Mouse (Mus musculus) forebrain, embryonic 15.5 days (tissue): Measurements from ENCODE around the gene Gm13420. TPM values are rescaled to one million over a fixed set of nuclear protein-coding genes. Genes with fewer than 3 reads are reported as not detected.

Source experiments
- ATAC-seq: fragments of 200-750 bp; cut with Nextera tagmentation; replicated peaks from 2 replicates; pipeline ENCODE4 v1.8.0; 2017; ENCODE audit warnings: mild to moderate bottlenecking, moderate TSS enrichment, moderate library complexity
- H3K27ac ChIP-seq: fragments of 300-500 bp; sonication (generic); replicated peaks from 2 replicates; pipeline ENCODE4 v1.5.1; 2015; ENCODE audit warnings: mild to moderate bottlenecking, inconsistent platforms
- H3K27me3 ChIP-seq: fragments of 300-500 bp; sonication (generic); 2 replicates; pipeline ENCODE4 v1.6.1; 2015; ENCODE audit warnings: inconsistent platforms
- H3K36me3 ChIP-seq: fragments of 300-500 bp; sonication (generic); 2 replicates; pipeline ENCODE4 v1.6.1; 2015; ENCODE audit warnings: mild to moderate bottlenecking, inconsistent platforms
- H3K4me1 ChIP-seq: fragments of 300-500 bp; sonication (generic); 2 replicates; pipeline ENCODE4 v1.6.1; 2015; ENCODE audit warnings: inconsistent platforms
- H3K4me2 ChIP-seq: fragments of 300-500 bp; sonication (generic); replicated peaks from 2 replicates; pipeline ENCODE4 v1.6.1; 2015; ENCODE audit warnings: mild to moderate bottlenecking, inconsistent platforms
- H3K4me3 ChIP-seq: fragments of 300-500 bp; sonication (generic); 2 replicates; pipeline ENCODE4 v1.5.1; 2015; ENCODE audit warnings: mild to moderate bottlenecking, inconsistent platforms
- H3K9ac ChIP-seq: fragments of 300-500 bp; sonication (generic); replicated peaks from 2 replicates; pipeline ENCODE4 v1.6.1; 2015; ENCODE audit warnings: mild to moderate bottlenecking, inconsistent platforms
- H3K9me3 ChIP-seq: fragments of 300-500 bp; sonication (generic); 2 replicates; pipeline ENCODE4 v1.6.1; 2016; ENCODE audit warnings: inconsistent platforms
- WGBS: fragments of 180-500 bp; shearing (Covaris S2); methylation state at CpG from one replicate; pipeline ENCODE4 v1.1.7; 2015; ENCODE audit warnings: mixed read lengths; 5-methylcytosine and 5-hydroxymethylcytosine counted together
- polyA plus RNA-seq: library from polyadenylated mRNA; unstranded; fragments of >200 nt; fragmentation: Nextera tagmentation; extraction: Ambion mirVana; gene quantifications from 2 replicates; pipeline ENCODE4 v1.2.1, GENCODE M21; 2015

The Gm13420 gene
- polyA plus RNA-seq, 1 experiment from 2014 or later, result not detected

DNA sequence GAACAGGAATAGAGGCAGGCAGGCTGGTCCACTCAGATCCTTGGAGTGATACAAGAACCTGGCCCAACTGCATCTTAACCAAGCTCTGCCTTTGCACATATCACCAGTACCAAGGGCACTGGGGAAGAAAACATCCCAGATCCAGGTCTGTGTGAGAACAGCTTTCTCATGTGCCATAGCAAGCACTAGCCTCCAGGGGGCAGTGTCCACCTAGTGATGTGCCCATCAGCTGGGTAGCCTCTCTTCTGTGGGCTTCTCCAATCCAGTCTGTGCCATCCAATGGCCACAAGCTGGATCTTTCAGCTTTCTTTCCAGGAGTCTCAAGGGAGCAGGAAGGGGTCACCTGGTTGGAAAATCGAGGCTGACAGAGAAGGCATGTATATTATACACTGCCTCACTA lies 13.3 kb upstream of the Gm13420 start:
- Histone ChIP-seq H3K4me1 (no peaks in the 10 kb centered on the region), H3K27ac (no peak overlapping the region), H3K36me3 (no peaks in the 10 kb centered on the region), H3K4me3 (no peak overlapping the region), H3K4me2 (no peak overlapping the region), H3K9ac (no peak overlapping the region), H3K27me3 (no peaks in the 10 kb centered on the region), H3K9me3 (no peaks in the 10 kb centered on the region)
- WGBS, result 4% methylated on average over 1 of the region's 1 CpGs
- ATAC-seq, result 0 out of 2 replicates have a peak, but pooled peaks have one; percentile 48

- Histone ChIP-seq H3K27ac (no peak overlapping the region), H3K4me1 (no peaks in the 10 kb centered on the region), H3K36me3 (no peaks in the 10 kb centered on the region), H3K9ac (no peak overlapping the region), H3K4me2 (no peak overlapping the region), H3K27me3 (peaks cover 25% of the 10 kb centered on the region), H3K9me3 (peaks cover 3% of the 10 kb centered on the region; the same call in 1 of the 2 replicates), H3K4me3 (no peak overlapping the region)
- ATAC-seq, result no peak
Observed at GRCm38 (mm10) chr2:29755693-29756092, 4.2 kb upstream of the Gm13420 start.

DNA sequence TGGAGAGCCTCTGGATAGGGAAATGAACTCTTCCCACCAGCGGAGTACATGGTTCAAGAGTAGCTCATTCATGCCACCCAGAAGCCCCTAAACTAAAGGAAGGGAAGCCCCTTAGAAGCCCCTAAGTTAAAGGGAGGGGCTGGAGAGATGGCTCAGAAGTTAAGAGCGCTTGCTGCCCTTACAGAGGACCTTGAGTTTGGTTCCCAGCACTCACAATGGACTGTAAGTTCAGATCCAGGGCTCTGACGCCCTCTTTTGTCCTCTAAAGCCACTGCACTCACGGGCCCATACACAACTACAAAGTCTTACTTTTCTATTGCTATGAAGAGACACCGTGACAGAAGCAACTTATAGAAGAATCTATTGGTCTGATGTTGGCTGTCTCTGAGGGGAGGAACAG lies 912 bp upstream of the Gm13420 start:
- 84% methylated on average over 5 of the region's 5 CpGs for WGBS
- H3K27ac ChIP-seq, result no peak overlapping the region
- no peaks in the 10 kb centered on the region for H3K36me3 ChIP-seq
- H3K4me3 ChIP-seq, result no peak overlapping the region
- H3K27me3 ChIP-seq, result peaks cover 47% of the 10 kb centered on the region
- H3K4me1 ChIP-seq, result peaks cover 1% of the 10 kb centered on the region
- no peak for ATAC-seq
- H3K4me2 ChIP-seq, result no peak overlapping the region
- peaks cover 3% of the 10 kb centered on the region; the same call in 1 of the 2 replicates for H3K9me3 ChIP-seq
- no peak overlapping the region for H3K9ac ChIP-seq

DNA sequence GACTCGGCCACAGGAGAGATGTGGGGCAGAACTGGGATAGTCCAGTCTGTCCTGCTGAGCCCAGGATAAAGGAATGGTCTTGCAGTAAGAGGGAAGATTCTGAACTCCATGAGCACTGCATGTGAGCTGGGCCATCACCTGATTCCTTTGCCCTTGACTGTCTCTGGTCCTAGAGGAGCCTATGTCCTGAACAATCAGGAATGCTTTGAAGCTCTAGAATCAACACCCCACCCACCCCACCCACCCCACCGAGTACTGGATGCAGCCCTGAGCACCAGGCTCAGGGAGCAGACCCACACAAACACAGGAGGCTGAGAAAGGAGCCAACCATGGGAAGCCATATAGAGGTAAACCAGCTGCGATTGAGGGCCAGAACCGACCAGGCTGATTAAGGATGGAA lies 3.0 kb downstream of the Gm13420 start:
- no peak for ATAC-seq
- Histone ChIP-seq H3K27me3 (peaks cover 56% of the 10 kb centered on the region), H3K9ac (no peak overlapping the region), H3K9me3 (peaks cover 3% of the 10 kb centered on the region; the same call in 1 of the 2 replicates), H3K36me3 (no peaks in the 10 kb centered on the region), H3K4me2 (no peak overlapping the region), H3K4me3 (no peak overlapping the region), H3K27ac (no peak overlapping the region), H3K4me1 (peaks cover 5% of the 10 kb centered on the region)
- WGBS, result 84% methylated on average over 4 of the region's 4 CpGs

DNA sequence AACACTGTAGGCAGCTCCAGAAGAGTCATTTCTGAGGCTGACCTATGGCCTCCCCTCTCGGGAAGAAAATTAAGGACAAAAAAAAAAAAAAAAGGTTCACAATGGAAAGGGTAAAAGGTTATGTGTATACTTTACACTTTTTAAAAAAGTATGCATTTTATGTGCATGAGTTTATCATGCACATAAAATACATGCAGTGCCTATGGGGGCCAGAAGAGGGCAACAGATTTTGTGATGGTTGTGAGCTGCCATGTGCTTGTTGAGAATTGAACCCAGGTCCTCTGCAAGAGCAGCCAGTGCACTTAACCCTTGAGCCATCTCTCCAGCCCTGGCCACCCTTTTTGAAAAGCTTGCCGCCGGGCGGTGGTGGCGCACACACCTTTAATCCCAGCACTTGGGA lies 3.6 kb downstream of the Gm13420 start:
- Histone ChIP-seq H3K27me3 (peaks cover 52% of the 10 kb centered on the region), H3K27ac (no peak overlapping the region), H3K4me3 (no peak overlapping the region), H3K4me1 (peaks cover 5% of the 10 kb centered on the region), H3K4me2 (no peak overlapping the region), H3K9ac (no peak overlapping the region), H3K9me3 (peaks cover 3% of the 10 kb centered on the region; the same call in 1 of the 2 replicates), H3K36me3 (no peaks in the 10 kb centered on the region)
- ATAC-seq, result no peak
- 51% methylated on average over 5 of the region's 5 CpGs for WGBS

DNA sequence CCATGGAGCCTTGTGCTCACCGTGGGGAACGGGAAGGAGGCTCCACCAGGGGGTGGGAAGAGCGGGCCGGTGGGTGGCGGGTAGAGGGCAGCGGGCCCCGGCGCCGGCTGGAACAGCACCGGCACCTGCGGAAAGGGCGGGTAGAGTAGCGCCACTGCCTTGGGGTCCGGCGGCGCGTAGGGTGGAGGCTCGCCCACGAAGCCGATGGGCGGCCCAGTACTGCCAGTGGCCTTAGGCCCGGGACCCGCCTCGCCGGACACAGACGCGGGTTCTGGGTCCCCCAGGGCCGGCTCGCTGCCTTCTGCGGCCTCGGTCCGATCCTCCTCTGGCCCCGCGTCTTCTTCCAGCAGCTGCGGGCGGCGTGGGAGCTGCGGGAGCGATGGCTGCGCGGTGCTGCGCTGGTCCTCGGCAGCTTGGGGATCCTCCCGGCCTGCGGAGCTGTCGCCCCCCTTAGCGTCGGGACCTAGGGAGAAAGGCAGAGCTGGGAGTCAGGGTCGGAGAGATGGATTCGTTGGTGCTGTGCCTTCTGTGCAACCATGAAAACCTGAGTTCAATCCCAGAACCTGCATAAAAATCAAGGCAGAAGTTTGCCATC lies 4.2 kb downstream of the Gm13420 start:
- no peak for ATAC-seq
- peaks cover 5% of the 10 kb centered on the region for H3K4me1 ChIP-seq
- no peaks in the 10 kb centered on the region for H3K36me3 ChIP-seq
- WGBS, result 2% methylated on average over 50 of the region's 50 CpGs
- H3K9me3 ChIP-seq, result peaks cover under 1% of the 10 kb centered on the region; the same call in 1 of the 2 replicates
- H3K27me3 ChIP-seq, result peaks cover 47% of the 10 kb centered on the region
- H3K27ac ChIP-seq, result no peak overlapping the region
- H3K4me2 ChIP-seq, result peak overlapping the region; percentile 52
- H3K9ac ChIP-seq, result peak overlapping the region; percentile 36
- peak overlapping the region; percentile 34 for H3K4me3 ChIP-seq

GRCm38 (mm10) chr2:29744256-29744655 lies 7.2 kb downstream of the Gm13420 start:
- peaks cover 5% of the 10 kb centered on the region for H3K4me1 ChIP-seq
- no peak overlapping the region for H3K27ac ChIP-seq
- peaks cover 7% of the 10 kb centered on the region; the same call in 1 of the 2 replicates for H3K36me3 ChIP-seq
- H3K9me3 ChIP-seq, result no peaks in the 10 kb centered on the region
- 93% methylated on average over 6 of the region's 6 CpGs for WGBS
- no peak overlapping the region for H3K4me3 ChIP-seq
- no peak overlapping the region for H3K9ac ChIP-seq
- peaks cover 23% of the 10 kb centered on the region for H3K27me3 ChIP-seq
- no peak for ATAC-seq
- no peak overlapping the region for H3K4me2 ChIP-seq

DNA sequence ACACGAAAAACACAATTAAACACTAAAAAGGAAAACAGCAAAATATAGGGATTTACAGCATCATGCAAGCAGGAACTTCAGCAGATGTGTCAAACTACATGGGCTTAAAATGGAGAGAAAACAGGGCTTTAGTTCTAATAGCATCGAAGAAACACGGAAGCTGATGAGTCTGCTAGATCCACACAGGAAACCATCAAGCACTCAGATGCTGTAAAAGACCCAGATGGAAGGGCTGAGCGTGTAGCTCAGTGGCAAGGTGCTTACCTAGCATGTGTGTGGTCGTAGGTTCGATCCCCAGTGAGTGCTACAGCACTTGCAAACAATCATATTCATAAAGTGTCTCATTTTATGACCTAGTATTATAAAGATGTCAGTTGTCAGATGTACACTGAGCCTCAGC lies 10.3 kb downstream of the Gm13420 start:
- no peak overlapping the region for H3K9ac ChIP-seq
- H3K9me3 ChIP-seq, result no peaks in the 10 kb centered on the region
- ATAC-seq, result no peak
- H3K4me2 ChIP-seq, result no peak overlapping the region
- H3K4me1 ChIP-seq, result no peaks in the 10 kb centered on the region
- H3K27ac ChIP-seq, result no peak overlapping the region
- 92% methylated on average over 6 of the region's 6 CpGs for WGBS
- no peak overlapping the region for H3K4me3 ChIP-seq
- H3K27me3 ChIP-seq, result peaks cover 3% of the 10 kb centered on the region
- H3K36me3 ChIP-seq, result peaks cover 31% of the 10 kb centered on the region

- WGBS, result 74% methylated on average over 5 of the region's 5 CpGs
- no peak for ATAC-seq
- no peak overlapping the region for H3K4me3 ChIP-seq
- no peak overlapping the region for H3K9ac ChIP-seq
- H3K27ac ChIP-seq, result no peak overlapping the region
- H3K4me1 ChIP-seq, result no peaks in the 10 kb centered on the region
- no peaks in the 10 kb centered on the region for H3K27me3 ChIP-seq
- peaks cover 46% of the 10 kb centered on the region for H3K36me3 ChIP-seq
- no peak overlapping the region for H3K4me2 ChIP-seq
- H3K9me3 ChIP-seq, result no peaks in the 10 kb centered on the region
Observed at GRCm38 (mm10) chr2:29739368-29739767, 12.1 kb downstream of the Gm13420 start.

DNA sequence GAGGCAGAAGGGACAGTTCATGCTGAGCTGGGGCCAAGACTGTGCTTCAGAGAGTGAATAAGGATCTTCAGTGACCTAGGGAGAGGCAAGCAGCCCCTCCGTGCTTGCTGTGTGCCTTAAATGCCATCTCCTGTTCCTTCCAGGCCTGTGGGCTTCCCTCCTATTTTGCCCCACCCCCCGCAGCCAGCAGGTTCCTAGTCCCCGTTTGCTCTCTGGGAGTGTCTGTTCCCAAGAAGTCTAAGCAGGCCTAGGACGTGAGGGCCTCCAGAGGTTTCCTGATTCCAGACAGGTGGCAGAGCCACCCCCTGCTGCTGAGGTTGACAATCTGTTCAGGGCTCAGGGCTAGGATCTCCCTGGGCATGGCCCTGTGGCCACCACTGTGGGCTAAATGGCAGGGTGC lies 12.7 kb downstream of the Gm13420 start:
- Histone ChIP-seq H3K4me1 (no peaks in the 10 kb centered on the region), H3K27ac (no peak overlapping the region), H3K9me3 (no peaks in the 10 kb centered on the region), H3K4me2 (no peak overlapping the region), H3K36me3 (peaks cover 50% of the 10 kb centered on the region), H3K9ac (no peak overlapping the region), H3K4me3 (no peak overlapping the region), H3K27me3 (no peaks in the 10 kb centered on the region)
- no peak for ATAC-seq
- 72% methylated on average over 4 of the region's 4 CpGs for WGBS

DNA sequence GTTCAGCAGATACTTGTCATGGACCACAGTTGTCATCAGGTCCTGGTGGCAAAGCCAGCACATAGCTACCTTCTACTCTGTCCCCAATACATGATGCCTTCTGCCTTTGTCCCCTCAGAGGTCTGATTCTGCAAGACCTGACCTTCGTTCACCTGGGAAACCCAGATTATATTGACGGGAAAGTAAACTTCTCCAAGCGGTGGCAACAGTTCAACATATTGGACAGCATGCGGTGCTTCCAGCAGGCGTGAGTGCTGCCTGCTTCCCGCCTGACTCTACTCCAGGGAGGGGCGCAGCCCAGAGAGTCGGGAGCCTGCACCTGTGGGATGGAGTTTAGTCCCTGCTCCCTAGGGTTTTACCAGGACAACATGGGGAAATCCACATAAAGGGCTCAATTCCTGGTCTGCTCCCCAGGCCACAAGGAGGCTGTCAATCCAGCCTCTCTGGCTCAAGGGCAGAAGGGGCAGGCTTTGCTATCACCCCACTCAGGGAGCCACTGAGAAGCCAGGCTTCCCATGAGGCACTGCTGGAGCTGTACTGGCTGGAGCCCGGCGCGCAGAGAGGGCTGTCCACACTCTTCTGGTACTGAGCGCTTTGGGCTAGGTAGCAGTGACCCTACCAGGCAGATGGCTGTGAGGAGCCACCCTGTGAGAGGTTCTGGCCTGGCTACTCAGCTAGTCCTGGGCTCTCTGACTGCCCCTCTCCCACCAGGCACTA lies 14.1 kb downstream of the Gm13420 start:
- Histone ChIP-seq H3K9me3 (no peaks in the 10 kb centered on the region), H3K36me3 (peaks cover 62% of the 10 kb centered on the region), H3K4me1 (no peaks in the 10 kb centered on the region), H3K27me3 (no peaks in the 10 kb centered on the region), H3K9ac (no peak overlapping the region), H3K4me3 (no peak overlapping the region), H3K27ac (no peak overlapping the region), H3K4me2 (no peak overlapping the region)
- ATAC-seq, result no peak
- WGBS, result 89% methylated on average over 12 of the region's 12 CpGs

GRCm38 (mm10) chr2:29735708-29736107 lies 15.8 kb downstream of the Gm13420 start:
- no peak overlapping the region for H3K4me3 ChIP-seq
- H3K9ac ChIP-seq, result no peak overlapping the region
- no peak overlapping the region for H3K4me2 ChIP-seq
- WGBS, result 94% methylated on average over 12 of the region's 12 CpGs
- H3K4me1 ChIP-seq, result no peaks in the 10 kb centered on the region
- H3K36me3 ChIP-seq, result peaks cover 66% of the 10 kb centered on the region
- no peaks in the 10 kb centered on the region for H3K9me3 ChIP-seq
- no peaks in the 10 kb centered on the region for H3K27me3 ChIP-seq
- ATAC-seq, result no peak
- H3K27ac ChIP-seq, result no peak overlapping the region
